Mouse (Mus musculus): ENCODE data around the gene Cep85l.

Gene Cep85l

DNA sequence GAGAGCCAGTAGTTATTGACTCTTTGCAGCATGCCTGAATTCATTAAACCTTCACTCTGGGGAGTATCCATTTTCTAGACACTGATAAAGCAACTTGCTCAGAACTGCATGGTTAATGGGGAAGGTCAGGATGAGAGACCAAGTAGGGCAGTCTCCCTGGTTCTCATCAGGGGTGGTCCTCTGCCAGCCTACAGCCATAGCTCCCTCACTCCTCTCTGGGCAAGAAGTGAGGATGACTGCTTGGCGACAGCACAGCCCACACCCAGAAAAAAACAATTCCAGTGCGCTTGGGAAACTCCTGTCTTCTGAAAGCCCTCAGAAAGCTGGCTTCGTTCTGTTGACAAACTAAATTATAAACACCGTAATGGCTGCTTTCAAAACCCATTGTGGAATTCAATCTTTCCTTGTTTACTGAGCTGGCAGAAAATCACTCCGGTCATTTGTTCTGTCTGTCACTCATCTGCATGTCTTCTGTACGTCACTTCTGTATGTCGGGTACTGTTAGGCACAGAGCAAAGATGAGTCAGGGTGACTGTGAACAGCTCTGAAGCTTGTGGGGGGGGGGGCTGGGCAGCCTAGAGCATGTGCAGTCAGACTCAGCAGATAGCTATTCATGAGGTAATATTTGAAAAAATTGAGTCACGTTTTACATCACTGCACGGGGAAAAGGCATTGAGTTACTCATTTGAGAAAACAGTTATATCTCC is 15.3 kb upstream of the Cep85l start:
- no peak for DNase-seq (ENCODE audit: low spot score in 2 of 2)

DNA sequence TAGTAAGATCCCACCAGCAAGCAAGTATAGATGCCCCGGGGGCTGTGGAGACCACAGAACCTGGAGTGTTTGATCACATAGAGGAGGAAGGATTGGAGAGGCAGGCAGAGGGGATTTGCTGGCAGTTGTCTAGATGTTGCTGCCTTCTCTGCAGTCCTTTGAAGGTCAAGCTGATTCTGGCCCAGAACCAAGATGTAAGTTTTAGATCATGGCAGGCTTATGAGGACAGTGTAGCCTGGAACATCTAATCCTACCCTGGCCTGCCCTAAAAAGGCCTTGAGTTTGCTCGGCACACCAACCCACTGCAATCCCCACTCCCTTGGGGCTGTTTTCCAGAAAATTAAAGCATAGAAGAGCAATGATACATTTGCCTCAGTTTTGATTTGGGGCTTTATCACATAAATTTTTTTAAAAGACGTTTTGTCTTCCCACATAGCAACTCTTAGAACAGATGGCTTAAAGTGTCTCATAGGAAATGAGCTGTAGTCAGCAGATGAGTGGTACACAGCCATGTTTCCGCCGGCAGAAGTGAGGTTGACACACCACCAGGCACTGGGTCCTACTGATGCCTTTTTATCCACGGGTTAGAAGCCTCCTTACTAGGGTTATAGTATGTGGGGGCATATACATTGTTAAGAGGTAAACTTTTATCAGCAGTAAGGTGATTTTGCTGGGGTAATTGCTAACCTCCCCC is 8.6 kb upstream of the Cep85l start:
- DNase-seq (ENCODE audit: low spot score in 2 of 2): no peak

DNA sequence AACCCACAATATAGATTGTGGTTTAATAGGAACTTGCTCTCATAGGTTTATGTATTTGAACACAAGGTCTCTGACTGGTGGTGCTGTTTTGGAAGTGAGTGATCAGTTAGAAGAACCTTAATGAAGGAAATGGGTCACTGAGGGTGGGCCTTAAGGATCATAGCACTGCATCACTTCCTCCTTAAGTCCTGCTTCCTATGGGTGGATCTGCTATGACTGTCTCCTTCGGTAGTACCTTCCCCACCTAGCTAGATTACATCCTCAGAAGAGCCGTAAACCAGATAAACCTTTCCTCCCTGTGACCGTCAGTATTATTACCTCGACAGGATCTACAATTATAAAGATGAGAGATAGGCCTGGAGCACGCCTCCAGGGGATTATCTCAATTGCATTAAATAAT is 5.7 kb upstream of the Cep85l start:
- no peak for DNase-seq (ENCODE audit: low spot score in 2 of 2)

DNA sequence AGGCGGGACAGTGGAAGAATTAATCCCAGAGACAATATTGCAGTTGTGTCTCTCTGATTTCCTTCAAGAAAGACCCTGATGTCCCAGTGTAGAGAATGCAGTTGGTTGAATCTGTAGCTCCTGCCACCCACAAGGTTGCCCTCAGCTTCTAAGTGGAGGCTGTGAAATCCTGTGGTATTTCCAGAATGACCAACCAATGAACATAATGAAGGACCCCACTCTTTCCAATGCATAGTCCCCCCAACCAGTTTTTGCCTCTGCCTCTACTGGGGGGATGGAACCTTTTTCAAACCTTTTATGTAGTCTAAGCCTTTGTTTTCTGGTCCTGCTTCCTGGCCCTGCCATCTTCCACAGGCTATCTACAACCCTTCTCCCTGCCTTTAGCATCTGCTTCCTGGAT is 5.1 kb upstream of the Cep85l start:
- no peak for DNase-seq (ENCODE audit: low spot score in 2 of 2)

- no peak for DNase-seq (ENCODE audit: low spot score in 2 of 2)
Measured at GRCm38 (mm10) chr10:53382696-53383365, 3.1 kb upstream of the Cep85l start.

GRCm38 (mm10) chr10:53378981-53379708 is 602 bp downstream of the Cep85l start:
- peak; percentile 24 to 25 for DNase-seq (ENCODE audit: low spot score in 2 of 2)

- no peak for DNase-seq (ENCODE audit: low spot score in 2 of 2)
Measured at GRCm38 (mm10) chr10:53378296-53378695, 1.5 kb downstream of the Cep85l start.

DNA sequence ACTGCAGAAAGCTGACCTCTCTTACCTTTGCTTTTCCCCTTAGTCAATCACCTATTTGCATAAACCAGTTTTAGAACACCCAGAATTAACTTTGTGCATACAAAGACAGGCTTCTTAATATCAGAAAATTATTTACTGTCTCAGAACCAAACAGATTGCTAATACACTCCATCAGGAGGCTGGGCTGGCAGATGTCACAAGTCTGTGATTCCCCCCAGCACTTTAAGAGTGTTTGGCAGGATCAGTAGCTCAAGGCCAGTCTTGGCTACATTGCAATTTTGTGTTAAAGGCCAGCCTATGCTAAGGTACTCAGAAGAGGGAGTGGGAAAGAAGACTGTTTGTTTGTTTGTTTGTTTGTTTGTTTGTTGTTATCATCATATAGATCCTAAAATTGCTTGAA is 2.7 kb downstream of the Cep85l start:
- no peak for DNase-seq (ENCODE audit: low spot score in 2 of 2)

GRCm38 (mm10) chr10:53373885-53374578 is 5.7 kb downstream of the Cep85l start:
- DNase-seq (ENCODE audit: low spot score in 2 of 2): no peak

GRCm38 (mm10) chr10:53367265-53367664 is 12.5 kb downstream of the Cep85l start:
- no peak for DNase-seq (ENCODE audit: low spot score in 2 of 2)

DNA sequence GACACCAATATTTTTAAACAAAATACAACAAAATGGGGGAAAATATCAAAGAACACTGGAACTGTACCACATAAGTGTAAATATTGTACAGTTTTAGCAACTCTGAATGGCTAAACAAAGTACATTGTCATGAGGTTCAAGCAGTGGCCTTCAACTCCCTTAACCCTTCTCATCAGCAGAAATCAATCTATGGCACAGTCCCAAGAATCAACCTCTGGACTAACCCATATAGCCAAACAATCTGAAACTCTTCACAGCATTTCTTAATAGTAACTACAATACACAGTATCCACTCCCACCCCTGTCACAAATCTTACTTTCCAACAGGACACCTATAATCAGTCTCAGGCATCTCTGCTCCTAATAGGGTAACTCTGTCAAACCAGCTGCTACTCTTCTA is 15.4 kb downstream of the Cep85l start:
- DNase-seq (ENCODE audit: low spot score in 2 of 2): no peak

DNA sequence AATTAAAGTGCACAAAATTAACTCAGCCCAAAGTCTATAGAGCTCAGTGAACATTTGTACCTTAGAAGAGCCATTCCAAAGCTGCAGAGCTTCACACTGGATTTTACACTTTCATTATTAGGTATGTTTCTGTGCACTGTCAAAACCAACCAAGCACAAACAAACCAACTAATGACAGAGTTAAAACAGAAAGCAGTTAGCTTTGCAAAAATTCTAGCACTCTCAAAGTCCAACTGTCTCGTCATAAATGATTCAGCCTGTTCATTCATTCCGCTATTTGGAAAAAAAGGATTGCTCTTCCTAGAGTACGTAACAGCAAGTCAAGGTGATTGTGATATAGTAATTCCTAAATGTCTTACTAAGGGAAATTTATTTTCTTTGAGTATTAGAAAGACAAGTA is 20.7 kb downstream of the Cep85l start:
- no peak for DNase-seq (ENCODE audit: low spot score in 2 of 2)

GRCm38 (mm10) chr10:53353665-53354064 is 26.1 kb downstream of the Cep85l start:
- DNase-seq (ENCODE audit: low spot score in 2 of 2): no peak

DNA sequence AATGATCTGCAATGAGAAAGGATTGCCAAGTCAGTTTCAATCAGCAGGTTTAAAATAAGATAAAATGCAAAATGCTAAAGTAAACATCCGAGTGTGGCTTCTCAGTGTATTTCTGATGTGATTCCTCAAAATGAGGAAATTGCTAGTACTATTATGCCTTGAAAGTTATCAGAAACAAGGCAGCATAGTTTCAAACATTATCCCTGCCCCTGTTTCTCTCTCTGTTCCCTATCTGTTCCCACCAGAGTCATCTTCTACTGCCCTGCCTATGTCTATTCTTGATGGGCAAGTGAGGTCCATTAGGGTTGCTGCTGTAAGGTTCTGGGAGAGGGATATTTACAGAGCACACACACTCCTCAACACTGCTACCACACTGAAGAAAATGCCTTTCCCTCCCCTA is 30.5 kb downstream of the Cep85l start:
- DNase-seq (ENCODE audit: low spot score in 2 of 2): no peak

- peak; percentile 9 to 69 for DNase-seq (ENCODE audit: low spot score in 2 of 2)
Measured at GRCm38 (mm10) chr10:53347787-53348755, 31.7 kb downstream of the Cep85l start.

- DNase-seq (ENCODE audit: low spot score in 2 of 2): no peak
Measured at GRCm38 (mm10) chr10:53346916-53347315, 32.8 kb downstream of the Cep85l start.

GRCm38 (mm10) chr10:53346506-53346905 is 33.2 kb downstream of the Cep85l start:
- peak in 1 of 2 experiments; percentile 56 for DNase-seq (ENCODE audit: low spot score in 2 of 2)

DNA sequence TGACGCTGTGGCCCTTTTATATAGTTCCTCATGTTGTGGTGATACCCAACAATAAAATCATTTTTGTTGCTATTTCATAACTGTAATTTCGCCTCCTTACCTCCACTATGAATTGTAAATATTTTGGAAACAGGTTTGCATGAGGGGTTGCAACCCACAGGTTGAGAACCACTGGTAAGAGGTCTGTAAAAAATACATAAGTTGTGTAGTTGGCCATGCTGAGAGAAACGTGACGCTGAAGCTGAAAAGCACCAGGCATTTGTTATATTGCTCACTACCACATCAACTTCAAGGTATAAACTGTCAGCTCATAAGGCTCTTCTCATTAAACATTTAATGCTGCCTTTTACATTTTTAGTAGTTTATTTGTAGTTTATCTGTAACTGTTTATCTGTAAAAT is 34.2 kb downstream of the Cep85l start:
- DNase-seq (ENCODE audit: low spot score in 2 of 2): no peak

- DNase-seq (ENCODE audit: low spot score in 2 of 2): no peak
Measured at GRCm38 (mm10) chr10:53343865-53344264, 35.9 kb downstream of the Cep85l start.

- DNase-seq (ENCODE audit: low spot score in 2 of 2): no peak
Measured at GRCm38 (mm10) chr10:53343384-53343783, 36.4 kb downstream of the Cep85l start.
